Mouse (Mus musculus) neural tube, embryonic 14.5 days (tissue): Measurements from ENCODE around the gene Alpl. TPM values are rescaled to one million over a fixed set of nuclear protein-coding genes. Genes with fewer than 3 reads are reported as not detected.

Experiments
- ATAC-seq: fragments of 200-750 bp; cut with Nextera tagmentation; 2 replicates; pipeline ENCODE4 v1.8.0; 2017; ENCODE audit warnings: low read depth, mild to moderate bottlenecking, moderate TSS enrichment, moderate library complexity
- H3K27ac ChIP-seq: fragments of 300-500 bp; sonication (generic); 2 replicates; pipeline ENCODE4 v1.5.1; 2014; ENCODE audit warnings: low read depth, mild to moderate bottlenecking, control low read depth, low read length, moderate library complexity, mixed read lengths
- H3K27me3 ChIP-seq: fragments of 300-500 bp; sonication (generic); 2 replicates; pipeline ENCODE4 v1.6.1; 2014; ENCODE audit warnings: low read length; ENCODE audit not compliant: control insufficient read depth, insufficient read depth
- H3K36me3 ChIP-seq: fragments of 300-500 bp; sonication (generic); 2 replicates; pipeline ENCODE4 v1.6.1; 2014; ENCODE audit warnings: low read length, mixed read lengths; ENCODE audit not compliant: control insufficient read depth, insufficient read depth
- H3K4me1 ChIP-seq: fragments of 300-500 bp; sonication (generic); 2 replicates; pipeline ENCODE4 v1.6.1; 2014; ENCODE audit warnings: low read length; ENCODE audit not compliant: control insufficient read depth, insufficient read depth
- H3K4me2 ChIP-seq: fragments of 300-500 bp; sonication (generic); 2 replicates; pipeline ENCODE4 v1.6.1; 2014; ENCODE audit warnings: mild to moderate bottlenecking, low read depth, low read length, control low read depth
- H3K4me3 ChIP-seq: fragments of 300-500 bp; sonication (generic); 2 replicates; pipeline ENCODE4 v1.5.1; 2014; ENCODE audit warnings: low read depth, low read length, control low read depth, mixed read lengths
- H3K9ac ChIP-seq: fragments of 300-500 bp; sonication (generic); replicated peaks from 2 replicates; pipeline ENCODE4 v1.6.1; 2014; ENCODE audit warnings: low read depth, mild to moderate bottlenecking, control low read depth, low read length, mixed read lengths
- H3K9me3 ChIP-seq: fragments of 300-500 bp; sonication (generic); 2 replicates; pipeline ENCODE4 v1.6.1; 2016; ENCODE audit warnings: low read length; ENCODE audit not compliant: control insufficient read depth
- WGBS: fragments of 180-500 bp; shearing (Covaris S2); extraction: QIAGEN DNeasy Blood & Tissue Kit; methylation state at CpG from one replicate; pipeline ENCODE4 v1.1.7; 2014; 5-methylcytosine and 5-hydroxymethylcytosine counted together
- polyA plus RNA-seq: library from polyadenylated mRNA; unstranded; fragments of >200 nt; fragmentation: Nextera tagmentation; extraction: Ambion mirVana; gene quantifications from 2 replicates; pipeline ENCODE4 v1.2.1, GENCODE M21; 2014

Alpl gene
- polyA plus RNA-seq, 1 experiment from 2014 or later, result 8.5 TPM

DNA sequence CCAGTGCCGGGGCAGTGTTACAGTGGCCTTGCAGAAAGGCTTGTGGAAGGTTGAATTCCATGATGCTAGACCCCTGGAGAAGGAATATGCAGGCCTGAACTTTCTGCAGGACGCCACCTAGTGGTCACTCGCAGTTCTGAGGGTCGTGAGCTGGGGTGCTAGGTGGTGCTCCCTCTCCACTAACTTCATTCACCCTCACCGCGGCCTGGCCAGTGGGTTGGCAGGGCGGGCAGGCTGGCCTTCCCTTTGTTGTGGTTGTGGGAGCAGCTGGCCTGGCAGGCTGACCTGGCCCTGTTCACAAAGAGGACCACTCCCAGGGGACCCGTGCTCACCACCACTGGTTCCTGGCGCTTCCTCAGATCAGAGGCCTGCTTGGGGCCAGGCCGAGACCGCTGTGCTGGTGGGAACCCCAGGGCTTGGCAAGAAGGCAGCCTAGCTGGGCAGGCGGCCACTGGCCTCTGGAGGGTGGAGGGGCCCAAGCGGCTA lies 51.7 kb downstream of the Alpl start:
- no peak overlapping the region for H3K27ac ChIP-seq
- no peaks in the 10 kb centered on the region for H3K4me1 ChIP-seq
- H3K4me3 ChIP-seq, result no peak overlapping the region
- H3K27me3 ChIP-seq, result no peaks in the 10 kb centered on the region
- ATAC-seq, result no peak
- WGBS, result 65% methylated on average over 13 of the region's 13 CpGs
- H3K4me2 ChIP-seq, result no peak overlapping the region
- H3K36me3 ChIP-seq, result no peaks in the 10 kb centered on the region
- H3K9ac ChIP-seq, result no peak overlapping the region
- H3K9me3 ChIP-seq, result no peaks in the 10 kb centered on the region

DNA sequence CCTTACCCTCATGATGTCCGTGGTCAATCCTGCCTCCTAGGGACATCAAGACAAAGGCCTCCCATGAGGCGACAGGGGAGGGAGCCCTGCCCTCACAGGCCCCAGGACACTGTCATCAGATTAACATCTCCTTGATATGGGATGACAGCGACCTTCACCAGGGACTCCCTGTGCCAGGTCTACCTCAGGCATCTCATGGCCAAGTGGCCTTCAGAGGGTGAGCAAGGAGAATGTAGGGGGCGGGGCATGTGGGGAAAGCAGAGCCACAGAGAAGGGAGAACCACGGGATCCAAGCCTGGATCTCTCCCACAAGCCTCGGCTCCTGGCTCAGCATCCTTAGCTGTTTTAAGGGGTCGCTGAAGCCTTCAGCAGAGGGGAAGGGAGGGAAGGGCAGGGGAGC lies 52.4 kb downstream of the Alpl start:
- H3K4me1 ChIP-seq, result no peaks in the 10 kb centered on the region
- H3K4me2 ChIP-seq, result no peak overlapping the region
- H3K9ac ChIP-seq, result no peak overlapping the region
- no peak overlapping the region for H3K4me3 ChIP-seq
- ATAC-seq, result no peak
- H3K9me3 ChIP-seq, result no peaks in the 10 kb centered on the region
- H3K27me3 ChIP-seq, result no peaks in the 10 kb centered on the region
- 66% methylated on average over 7 of the region's 7 CpGs for WGBS
- H3K27ac ChIP-seq, result no peak overlapping the region
- H3K36me3 ChIP-seq, result no peaks in the 10 kb centered on the region

DNA sequence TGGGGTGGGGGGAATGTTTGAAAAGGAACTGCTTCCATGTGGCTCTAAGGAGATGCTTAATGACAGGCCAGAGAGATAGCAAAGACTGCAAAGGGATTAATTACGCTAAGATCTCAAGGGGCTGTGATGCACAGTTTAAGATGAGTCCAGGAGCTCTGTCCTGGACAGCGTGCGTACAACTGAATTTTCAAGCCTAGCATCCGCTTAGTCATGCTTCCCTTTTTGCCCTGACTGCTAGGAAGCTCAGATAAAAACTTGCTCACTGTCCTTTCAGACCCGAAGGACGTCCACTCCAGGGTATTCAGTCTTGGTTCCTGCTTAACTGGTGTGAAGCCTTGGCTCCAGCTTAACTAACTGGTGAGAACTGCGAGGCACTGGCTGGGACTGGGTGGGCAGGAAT lies 55.8 kb downstream of the Alpl start:
- no peak overlapping the region for H3K27ac ChIP-seq
- H3K9ac ChIP-seq, result no peak overlapping the region
- H3K36me3 ChIP-seq, result no peaks in the 10 kb centered on the region
- no peaks in the 10 kb centered on the region for H3K9me3 ChIP-seq
- WGBS, result 92% methylated on average over 7 of the region's 7 CpGs
- H3K4me2 ChIP-seq, result no peak overlapping the region
- H3K4me3 ChIP-seq, result no peak overlapping the region
- H3K27me3 ChIP-seq, result no peaks in the 10 kb centered on the region
- H3K4me1 ChIP-seq, result peaks cover 3% of the 10 kb centered on the region; the same call in 1 of the 2 replicates
- no peak for ATAC-seq

- WGBS, result 49% methylated on average over 9 of the region's 9 CpGs
Observed at GRCm38 (mm10) chr4:137739151-137739923, 56.8 kb downstream of the Alpl start.

GRCm38 (mm10) chr4:137737760-137738159 lies 58.4 kb downstream of the Alpl start:
- Histone ChIP-seq H3K9ac (no peak overlapping the region), H3K27ac (no peak overlapping the region), H3K4me1 (peaks cover 3% of the 10 kb centered on the region; the same call in 1 of the 2 replicates), H3K4me2 (no peak overlapping the region), H3K4me3 (no peak overlapping the region), H3K9me3 (no peaks in the 10 kb centered on the region), H3K27me3 (no peaks in the 10 kb centered on the region), H3K36me3 (no peaks in the 10 kb centered on the region)
- no peak for ATAC-seq
- 66% methylated on average over 3 of the region's 3 CpGs for WGBS

More at GRCm38 (mm10) chr4:137739151-137739923, 56.8 kb downstream of the Alpl start:
- ATAC-seq, result peak; percentile 69
- H3K9me3 ChIP-seq, result no peaks in the 10 kb centered on the region
- no peaks in the 10 kb centered on the region for H3K36me3 ChIP-seq
- peak overlapping the region; percentile 34 for H3K4me2 ChIP-seq
- no peaks in the 10 kb centered on the region for H3K27me3 ChIP-seq
- no peak overlapping the region for H3K9ac ChIP-seq
- no peak overlapping the region for H3K27ac ChIP-seq
- no peak overlapping the region for H3K4me3 ChIP-seq
- H3K4me1 ChIP-seq, result peaks cover 3% of the 10 kb centered on the region; the same call in 1 of the 2 replicates

GRCm38 (mm10) chr4:137736220-137736701 lies 59.9 kb downstream of the Alpl start:
- H3K36me3 ChIP-seq, result no peaks in the 10 kb centered on the region
- no peak for ATAC-seq
- no peak overlapping the region for H3K4me2 ChIP-seq
- H3K27me3 ChIP-seq, result no peaks in the 10 kb centered on the region
- no peak overlapping the region for H3K27ac ChIP-seq
- H3K9ac ChIP-seq, result no peak overlapping the region
- 46% methylated on average over 11 of the region's 11 CpGs for WGBS
- H3K4me3 ChIP-seq, result no peak overlapping the region
- H3K4me1 ChIP-seq, result peaks cover 3% of the 10 kb centered on the region; the same call in 1 of the 2 replicates
- no peaks in the 10 kb centered on the region for H3K9me3 ChIP-seq

- H3K9me3 ChIP-seq, result no peaks in the 10 kb centered on the region
- WGBS, result 76% methylated on average over 5 of the region's 5 CpGs
- H3K27ac ChIP-seq, result no peak overlapping the region
- peaks cover 11% of the 10 kb centered on the region; the same call in 1 of the 2 replicates for H3K4me1 ChIP-seq
- no peak overlapping the region for H3K4me2 ChIP-seq
- no peak overlapping the region for H3K9ac ChIP-seq
- H3K27me3 ChIP-seq, result peaks cover 2% of the 10 kb centered on the region; the same call in 1 of the 2 replicates
- H3K4me3 ChIP-seq, result no peak overlapping the region
- no peak for ATAC-seq
- no peaks in the 10 kb centered on the region for H3K36me3 ChIP-seq
Observed at GRCm38 (mm10) chr4:137733459-137733858, 62.7 kb downstream of the Alpl start.

DNA sequence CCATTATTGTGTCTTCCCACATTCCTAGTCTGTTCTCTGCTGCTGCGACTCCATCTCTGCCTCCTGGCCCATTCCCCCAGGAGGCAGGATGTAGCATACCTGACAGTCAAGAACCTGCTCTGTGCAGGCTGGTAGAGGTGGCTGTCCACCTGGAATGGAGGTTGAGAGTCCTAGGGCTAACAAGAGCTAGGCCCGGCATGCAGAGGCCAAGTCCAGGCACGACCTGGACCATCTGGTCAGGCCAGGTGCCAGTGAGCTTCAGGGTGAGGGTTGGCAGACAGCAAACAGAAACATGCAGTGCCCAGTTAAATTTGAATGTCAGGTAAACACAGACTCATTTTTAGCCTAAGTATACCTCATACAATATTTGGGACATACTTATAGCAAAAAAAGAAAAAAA lies 63.2 kb downstream of the Alpl start:
- 86% methylated on average over 3 of the region's 3 CpGs for WGBS
- peaks cover 15% of the 10 kb centered on the region; the same call in 1 of the 2 replicates for H3K4me1 ChIP-seq
- peaks cover 2% of the 10 kb centered on the region; the same call in 1 of the 2 replicates for H3K27me3 ChIP-seq
- H3K9ac ChIP-seq, result no peak overlapping the region
- no peak overlapping the region for H3K27ac ChIP-seq
- H3K36me3 ChIP-seq, result no peaks in the 10 kb centered on the region
- no peak overlapping the region for H3K4me2 ChIP-seq
- H3K9me3 ChIP-seq, result no peaks in the 10 kb centered on the region
- no peak for ATAC-seq
- H3K4me3 ChIP-seq, result no peak overlapping the region

DNA sequence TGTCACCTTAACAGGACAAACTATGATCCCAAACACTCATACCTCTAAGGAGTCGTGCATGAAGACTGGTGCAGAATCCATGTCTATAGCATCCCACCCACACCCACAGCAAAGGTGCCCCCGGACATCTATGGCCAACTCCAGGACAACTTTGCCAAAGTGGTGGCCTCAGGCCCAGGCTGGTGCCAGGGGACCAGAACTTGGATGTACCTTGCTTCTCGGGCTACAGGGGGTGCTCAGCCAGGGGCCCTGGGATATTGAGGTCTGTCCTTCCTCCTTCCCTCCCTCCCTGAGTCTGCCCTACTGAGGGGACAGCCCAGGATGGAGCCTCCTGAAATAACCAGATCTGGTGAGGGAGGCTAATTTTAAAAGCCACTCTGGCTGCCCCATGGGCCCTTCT lies 63.8 kb downstream of the Alpl start:
- H3K4me1 ChIP-seq, result peaks cover 20% of the 10 kb centered on the region; the same call in 1 of the 2 replicates
- no peaks in the 10 kb centered on the region for H3K9me3 ChIP-seq
- 88% methylated on average over 3 of the region's 3 CpGs for WGBS
- H3K27ac ChIP-seq, result no peak overlapping the region
- H3K9ac ChIP-seq, result no peak overlapping the region
- H3K4me2 ChIP-seq, result no peak overlapping the region
- H3K27me3 ChIP-seq, result peaks cover 2% of the 10 kb centered on the region; the same call in 1 of the 2 replicates
- H3K36me3 ChIP-seq, result no peaks in the 10 kb centered on the region
- no peak overlapping the region for H3K4me3 ChIP-seq
- ATAC-seq, result no peak
